Mouse (Mus musculus): ENCODE data around the gene Hist1h2ao.

- TF ChIP-seq POLR2A (IDR thresholded peaks at IDR 0.05; ENCODE audit: control insufficient read depth, low read depth, low read length) = no peak
- TF ChIP-seq CTCF (IDR thresholded peaks at IDR 0.05; ENCODE audit: control insufficient read depth, insufficient read depth, insufficient replicate concordance, low read depth, low read length) = no peak
Observed at GRCm38 (mm10) chr13:21828511-21828910, 18.2 kb downstream of the Hist1h2ao start.
